Mouse (Mus musculus) ovary, postnatal 36 days (tissue): ENCODE data around the gene Lypd3.
A peak's percentile ranks its signal among the peaks of the same experiment; 100 is the strongest.
"Not testable (repeated sequence)": the region's sequence is repeated elsewhere in the genome, so short reads cannot be mapped to it uniquely, and the experiment has no call there.

Experiments used
- DNase-seq: peaks from one replicate; pipeline ENCODE4 v3.0.0; 2022; ENCODE audit warnings: low spot score, mixed read lengths

Lypd3 gene

DNA sequence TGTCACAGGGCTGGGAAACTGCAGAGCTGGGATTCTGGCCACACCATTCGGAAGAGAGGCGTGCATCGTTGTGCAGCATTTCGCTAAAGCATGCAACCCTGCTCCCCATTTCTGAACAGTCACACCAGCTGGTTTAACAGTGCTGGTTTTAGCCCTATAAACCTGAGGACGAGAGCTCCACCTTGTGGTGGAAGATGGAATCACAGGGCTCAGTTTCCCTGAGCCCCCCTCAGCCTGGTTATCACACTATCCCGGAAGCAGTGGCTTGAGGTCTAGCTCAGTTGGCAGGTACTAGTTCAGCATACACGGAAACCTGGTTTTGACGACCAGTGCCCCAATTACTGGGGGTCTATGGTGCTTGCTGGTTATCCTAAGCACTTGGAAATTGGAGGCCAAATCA lies 26.2 kb downstream of the Lypd3 start:
- peak; percentile 35 for DNase-seq

GRCm38 (mm10) chr7:24664301-24664700 lies 28.0 kb downstream of the Lypd3 start:
- DNase-seq, result no peak

DNA sequence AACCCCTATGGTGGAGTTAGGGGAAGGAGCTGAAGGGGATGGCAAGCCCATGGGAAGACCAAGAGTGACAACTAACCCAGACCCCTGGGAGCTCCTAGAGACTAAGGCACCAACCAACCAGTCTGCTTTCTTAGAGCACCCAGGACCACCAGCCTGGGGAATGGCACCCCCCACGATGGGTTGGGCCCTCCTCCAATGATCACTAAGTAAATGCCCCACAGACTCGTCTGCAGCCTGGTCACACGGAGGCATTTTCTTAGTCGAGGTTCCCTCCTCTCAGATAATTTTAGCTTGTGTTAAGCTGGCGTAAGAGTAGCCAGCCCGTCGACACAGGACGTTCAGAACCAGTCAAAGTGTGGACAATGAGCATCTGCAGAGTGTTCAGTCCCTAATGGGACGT lies 28.6 kb downstream of the Lypd3 start:
- DNase-seq, result no peak

- DNase-seq, result no peak
These were observed 35.6 kb downstream of the Lypd3 start for GRCm38 (mm10) chr7:24671944-24672439.

DNA sequence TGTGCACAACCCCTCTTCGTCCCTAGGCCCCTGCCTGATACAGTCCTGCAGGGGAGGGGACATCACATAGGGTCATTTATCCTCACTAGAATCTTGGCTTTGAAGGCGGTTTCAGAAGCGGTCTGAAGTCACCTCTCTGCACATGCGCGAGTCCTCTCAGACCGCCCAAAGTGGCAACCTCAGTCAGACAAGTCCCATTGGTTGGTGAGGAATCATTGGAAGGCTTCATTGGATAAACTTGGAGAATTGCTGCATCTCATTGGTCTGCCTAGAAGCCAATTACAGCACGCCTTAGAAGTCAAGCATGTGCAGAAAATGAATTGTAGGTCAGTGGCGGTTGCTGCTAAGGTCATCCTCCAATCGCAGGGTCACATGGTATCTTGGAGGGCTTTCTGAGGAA lies 40.2 kb downstream of the Lypd3 start, which contains the start of gene Tex101:
TSS of gene Tex101 (minus strand) at position 101 of the 400 bp plus-strand sequence.
- no peak for DNase-seq

GRCm38 (mm10) chr7:24684121-24684520 lies 47.8 kb downstream of the Lypd3 start:
- not testable (repeated sequence) for DNase-seq

DNA sequence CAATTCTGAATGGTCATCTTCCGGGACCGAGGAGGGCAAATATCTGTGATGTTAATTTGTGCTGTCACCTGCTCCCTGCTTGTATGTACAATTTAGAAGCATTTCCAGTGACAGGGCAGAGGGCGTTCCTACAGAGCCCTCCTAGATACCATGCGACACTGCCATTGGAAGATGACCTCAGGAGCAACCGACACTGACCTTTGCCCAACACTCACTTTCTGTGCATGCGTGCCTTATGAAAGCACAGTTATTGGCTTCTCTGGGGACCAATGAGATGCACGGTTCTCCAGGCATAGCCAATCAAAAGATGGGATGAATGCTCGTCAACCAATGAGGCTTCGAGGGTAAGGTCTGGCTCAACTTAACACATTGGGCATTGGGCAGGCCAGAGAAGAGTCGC lies 51.2 kb downstream of the Lypd3 start:
- not testable (repeated sequence) for DNase-seq
